Mouse (Mus musculus) left cerebral cortex, adult 18-20 months (tissue): Measurements from ENCODE around the gene Sema4f. TPM values are rescaled to one million over a fixed set of nuclear protein-coding genes. Genes with fewer than 3 reads are reported as not detected.
A peak's percentile ranks its signal among the peaks of the same experiment; 100 is the strongest.

Experiments
- DNase-seq, 2 experiments: peaks; one replicate each; pipeline ENCODE4 v3.0.0; 2021 to 2022; ENCODE audit warnings: low spot score in 2 of 2, mixed read lengths in 1 of 2
- total RNA-seq, 2 experiments: library from RNA; stranded (reverse); gene quantifications; 2 replicates each; pipeline ENCODE4 v1.2.3; 2021

Sema4f gene
- total RNA-seq, 2 experiments from 2014 or later, result 37.8 to 41.2 TPM

DNA sequence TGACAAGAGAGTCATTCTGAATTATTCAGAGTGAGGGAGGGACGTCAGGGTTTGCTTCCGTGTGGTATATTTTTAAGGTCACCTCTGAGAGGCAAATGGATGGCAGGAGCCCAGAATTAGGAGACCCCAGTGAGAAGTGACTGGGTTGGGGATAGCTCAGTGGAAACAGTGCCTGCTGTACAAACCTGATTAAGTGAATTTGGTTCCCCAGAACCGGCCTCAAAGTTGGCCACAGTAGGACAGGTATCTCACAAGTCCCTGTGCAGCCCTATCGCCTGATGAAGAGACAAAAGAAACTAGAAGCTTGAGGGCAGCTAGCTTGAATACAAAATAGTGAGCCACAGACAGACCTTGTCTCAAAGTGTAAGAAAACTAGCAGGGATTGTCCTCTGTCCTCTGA lies 23.1 kb downstream of the Sema4f start:
- no peak for DNase-seq

DNA sequence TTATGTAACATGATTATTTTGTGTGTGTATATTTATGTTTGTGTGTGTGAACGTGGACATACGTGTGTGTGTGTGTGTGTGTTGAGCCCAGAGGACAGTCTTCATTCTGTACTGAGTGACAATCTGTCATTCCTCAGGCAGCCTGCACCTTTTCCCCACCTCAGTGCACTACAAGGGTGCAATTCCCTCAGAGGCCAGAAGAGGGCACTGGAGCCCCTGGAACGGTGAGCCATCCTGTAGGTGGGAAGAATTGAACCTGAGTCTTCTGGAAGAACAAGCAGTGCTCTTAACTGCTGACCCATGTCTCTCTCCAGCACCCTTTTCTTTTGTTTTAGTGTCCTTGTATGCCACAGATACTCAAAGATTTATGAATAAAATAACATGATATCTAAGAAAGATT lies 23.7 kb downstream of the Sema4f start:
- peak; percentile 53 to 75 for DNase-seq

DNA sequence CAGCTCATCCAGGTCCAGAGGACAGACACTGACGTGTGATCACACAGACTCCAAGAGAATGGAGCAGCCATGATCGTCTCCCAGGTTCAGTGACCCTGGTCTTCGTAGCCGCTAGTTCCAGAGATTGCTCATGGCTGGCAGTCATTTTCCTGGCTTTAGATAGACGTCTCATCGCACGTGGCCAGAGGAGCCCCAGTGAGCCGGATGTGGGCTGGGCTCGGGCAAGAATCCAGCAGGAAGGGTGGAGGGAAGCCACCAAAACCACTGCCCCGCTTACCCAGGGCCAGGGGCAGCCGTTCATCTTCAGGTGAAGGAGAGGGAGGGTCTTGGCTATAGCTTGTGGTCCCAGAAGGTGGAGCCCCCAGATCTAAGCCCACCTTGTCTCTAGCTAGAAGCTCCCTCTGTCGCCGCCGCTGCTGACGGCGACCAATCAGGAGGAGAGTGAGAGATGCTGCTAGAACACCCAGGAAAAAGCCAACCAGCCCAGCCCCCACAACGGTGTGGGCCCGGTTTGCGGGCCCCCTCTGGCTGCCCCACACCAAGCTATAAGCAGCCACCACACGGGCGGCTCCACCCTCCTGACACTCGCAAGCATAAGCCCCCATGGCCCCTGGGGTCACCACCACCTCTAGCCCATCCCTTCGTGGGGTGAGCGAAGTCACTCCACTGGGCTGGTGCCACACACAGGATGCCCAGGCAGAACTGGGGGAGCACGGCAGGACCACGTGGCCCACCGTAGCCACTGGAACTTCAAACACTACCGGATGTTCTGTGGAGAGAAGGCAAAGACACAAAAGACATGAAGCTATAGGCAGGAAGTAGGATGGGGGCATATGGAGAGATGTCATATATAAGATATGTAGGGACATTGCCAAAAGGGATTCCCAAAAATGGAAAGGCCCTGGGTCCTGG lies 26.0 kb downstream of the Sema4f start:
- DNase-seq, result no peak

DNA sequence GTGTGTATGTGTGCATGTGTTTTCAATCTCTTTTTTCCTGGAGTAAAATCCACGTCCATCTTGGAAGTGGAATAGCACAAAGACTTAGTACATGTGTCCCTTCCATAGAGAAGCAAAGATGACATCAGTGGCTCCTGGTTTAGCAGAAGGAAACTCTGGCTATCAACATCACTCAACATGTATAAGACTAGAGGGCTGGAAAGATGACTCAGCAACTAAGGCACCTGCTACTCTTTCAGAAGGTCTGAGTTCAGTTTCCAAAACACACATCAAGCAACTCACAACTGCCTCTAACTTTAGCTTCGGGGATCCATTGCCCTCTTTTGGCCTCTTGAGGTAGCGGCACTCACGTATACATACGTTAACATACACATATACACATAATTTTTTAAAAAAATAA lies 28.3 kb downstream of the Sema4f start:
- DNase-seq, result no peak

DNA sequence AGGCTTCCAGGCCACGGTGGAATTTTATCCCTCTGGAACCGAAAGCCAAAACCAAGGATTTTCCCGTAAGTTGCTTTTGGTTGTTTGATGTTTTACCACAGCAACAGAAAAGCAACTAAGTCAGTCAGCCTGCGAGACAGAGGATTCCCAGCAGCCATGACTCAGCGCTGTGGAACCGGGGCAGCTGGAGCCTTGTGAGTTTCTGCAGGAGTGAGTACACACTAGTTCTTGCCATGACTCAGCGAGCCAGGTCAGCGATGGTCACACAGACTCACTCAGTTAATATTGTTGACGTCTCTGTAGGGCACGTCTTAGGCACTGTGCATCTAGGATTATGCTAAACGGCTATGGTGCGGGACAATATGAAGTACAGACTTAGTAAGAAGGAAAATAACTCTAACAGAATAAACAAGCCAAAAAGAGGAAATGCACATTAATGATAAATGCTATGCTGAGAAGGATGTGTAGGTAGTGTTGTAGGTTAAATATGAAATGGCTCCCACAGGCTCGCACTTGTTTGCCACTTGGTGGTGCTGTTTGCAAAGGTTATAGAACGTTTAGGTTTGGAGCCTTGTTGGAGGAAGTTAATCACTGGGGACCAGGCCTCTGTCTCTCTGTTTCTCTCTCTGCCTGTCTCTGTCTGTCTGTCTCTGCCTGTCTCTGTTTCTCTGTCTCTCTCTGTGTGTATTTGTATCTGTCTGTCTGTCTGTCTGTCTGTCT lies 30.3 kb downstream of the Sema4f start:
- peak; percentile 58 to 70 for DNase-seq

DNA sequence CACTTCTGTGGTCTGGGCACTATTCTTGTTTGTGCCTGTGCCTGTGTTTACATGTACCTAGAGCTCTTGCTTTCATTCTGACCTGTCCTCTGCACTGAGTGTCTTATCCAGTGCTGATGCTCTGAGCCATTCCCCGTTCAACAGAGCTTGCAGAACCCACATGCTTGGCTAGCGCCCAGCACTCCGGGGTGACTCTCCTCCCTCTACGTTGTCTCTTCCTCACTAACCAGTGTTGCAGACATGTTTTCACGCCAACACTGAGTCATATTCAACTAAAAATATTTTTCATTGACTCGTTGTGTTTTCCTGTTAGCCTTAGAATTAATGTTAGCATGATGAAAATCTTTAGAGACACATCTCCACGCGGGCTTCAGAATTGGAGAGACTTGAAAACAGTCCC lies 31.5 kb downstream of the Sema4f start:
- peak; percentile 43 to 46 for DNase-seq

DNA sequence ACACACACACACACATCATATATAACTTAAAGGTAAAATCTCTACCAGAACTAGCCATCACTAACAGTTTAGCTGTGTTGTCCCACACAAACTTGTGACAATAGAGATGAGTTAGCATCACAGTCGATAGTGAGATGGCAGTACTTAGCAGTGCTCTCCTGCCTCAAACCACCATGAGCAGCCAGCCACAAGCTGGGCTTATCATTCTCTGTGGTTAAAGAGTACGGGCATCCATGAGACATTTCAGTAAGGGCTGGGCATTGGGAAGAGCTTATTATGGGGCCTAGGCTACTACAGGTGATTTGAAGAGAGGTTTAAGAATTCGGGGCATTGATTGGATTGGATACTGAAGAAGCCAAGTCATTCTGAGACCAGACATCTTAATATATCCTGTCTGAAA lies 32.6 kb downstream of the Sema4f start:
- DNase-seq, result no peak

DNA sequence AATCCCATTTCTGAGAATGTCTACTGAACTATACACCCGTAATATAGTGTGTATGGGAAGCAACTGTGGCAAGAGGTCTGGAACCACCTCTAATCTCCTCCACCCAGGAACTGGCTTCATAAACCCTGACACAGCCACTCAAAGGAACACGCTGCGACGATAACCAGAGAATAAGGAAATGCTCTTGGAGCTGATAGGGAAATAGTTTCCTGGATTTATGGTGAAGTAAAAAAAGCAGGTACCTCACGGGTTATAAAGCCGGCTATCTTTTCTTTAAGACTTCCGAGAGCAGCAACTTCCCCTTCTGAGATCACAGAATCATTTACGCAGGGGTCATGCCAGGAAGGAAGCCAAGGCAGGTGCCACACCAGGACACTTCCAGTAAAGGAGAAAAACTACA lies 37.0 kb downstream of the Sema4f start:
- DNase-seq, result no peak

DNA sequence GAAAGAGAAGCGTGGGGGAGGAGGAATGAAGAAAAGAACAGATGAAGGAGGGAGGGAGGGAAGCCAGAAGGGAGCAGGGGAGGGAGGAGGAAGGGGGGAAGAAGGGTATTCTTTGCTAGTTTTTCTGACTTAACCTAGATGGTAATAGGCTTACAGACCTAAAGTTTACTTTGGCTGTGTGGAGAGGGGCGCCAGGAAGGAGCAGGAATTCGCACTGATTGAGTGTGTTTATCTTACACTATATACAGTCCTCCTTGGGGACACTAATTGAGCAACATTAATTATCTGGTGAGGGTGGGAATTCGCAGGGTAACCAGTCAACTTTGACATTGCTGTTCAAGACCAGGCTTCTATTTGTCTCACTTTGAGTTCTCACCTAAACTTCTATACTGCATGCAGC lies 40.8 kb downstream of the Sema4f start:
- DNase-seq, result no peak

DNA sequence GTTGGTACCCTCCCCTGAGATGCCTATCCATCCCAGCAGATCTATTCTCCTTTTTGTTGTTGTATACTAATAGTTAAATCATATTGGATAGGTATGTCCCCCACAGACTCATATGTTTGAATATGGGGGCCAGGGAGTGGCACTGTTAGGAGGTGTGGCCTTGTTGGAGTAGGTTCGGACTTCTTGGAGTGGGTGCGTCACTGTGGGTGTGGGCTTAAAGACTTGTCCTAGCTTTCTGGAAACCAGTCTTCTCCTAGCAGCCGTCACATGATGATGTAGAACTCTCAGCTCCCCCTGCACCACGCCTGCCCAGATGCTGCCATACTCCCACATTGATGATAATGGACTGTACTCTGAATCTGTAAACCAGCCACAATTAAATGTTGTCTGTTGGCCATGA lies 41.3 kb downstream of the Sema4f start:
- DNase-seq, result no peak

DNA sequence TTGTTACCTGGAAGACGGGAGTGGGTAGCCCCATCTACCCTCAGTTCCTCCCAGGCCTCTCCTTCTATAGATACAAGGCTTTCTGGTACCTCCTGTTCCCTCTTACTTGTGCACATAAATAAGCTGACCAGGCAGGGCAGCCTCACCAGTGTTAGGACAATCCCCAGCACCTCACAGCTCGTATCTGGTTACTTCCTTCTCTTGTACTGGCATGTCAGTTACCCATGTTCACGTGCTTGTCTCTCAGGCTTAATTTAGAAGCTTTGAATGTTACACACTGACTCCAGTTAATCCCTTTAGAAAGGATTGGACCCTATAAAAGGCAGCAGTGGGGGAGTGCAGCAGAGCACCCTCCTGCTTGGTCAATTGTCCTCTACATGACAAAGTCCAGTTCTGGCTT lies 42.3 kb downstream of the Sema4f start:
- DNase-seq, result no peak

DNA sequence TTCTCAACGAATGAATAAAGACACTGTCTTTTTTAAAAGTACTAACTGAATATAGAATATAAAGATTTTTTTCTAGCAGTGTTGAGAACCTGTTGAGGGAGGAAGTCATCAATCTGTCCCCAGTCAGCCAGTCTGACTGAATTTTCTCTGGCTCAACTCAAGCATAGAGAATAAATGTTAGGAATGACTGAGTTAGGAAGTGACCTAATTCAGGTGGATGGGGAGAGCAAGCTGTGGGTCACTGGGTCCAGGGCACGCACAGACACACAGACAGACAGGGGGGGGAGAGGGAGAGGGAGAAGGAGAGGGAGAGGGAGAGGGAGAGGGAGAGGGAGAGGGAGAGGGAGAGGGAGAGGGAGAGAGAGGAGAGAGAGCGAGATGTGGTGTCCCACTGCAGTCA lies 46.2 kb downstream of the Sema4f start:
- no peak for DNase-seq

DNA sequence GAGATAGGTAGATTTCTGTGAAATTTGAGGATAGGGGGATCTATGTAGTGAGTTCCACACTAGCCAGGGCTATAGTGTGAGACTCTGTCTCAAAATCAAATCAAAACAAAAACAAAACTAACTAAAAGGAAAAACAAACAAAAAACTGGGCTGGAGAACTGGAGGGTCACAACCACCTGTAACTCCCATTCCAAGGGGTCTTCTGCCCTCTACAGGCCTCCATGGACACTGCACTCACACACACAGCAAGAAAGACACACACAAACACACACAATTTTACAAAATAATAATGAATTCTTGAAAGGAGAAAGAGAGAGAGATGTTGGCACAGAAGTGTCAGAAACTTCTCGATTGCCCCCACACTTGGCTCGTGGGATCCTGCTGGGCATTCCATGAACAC lies 47.0 kb downstream of the Sema4f start:
- no peak for DNase-seq

DNA sequence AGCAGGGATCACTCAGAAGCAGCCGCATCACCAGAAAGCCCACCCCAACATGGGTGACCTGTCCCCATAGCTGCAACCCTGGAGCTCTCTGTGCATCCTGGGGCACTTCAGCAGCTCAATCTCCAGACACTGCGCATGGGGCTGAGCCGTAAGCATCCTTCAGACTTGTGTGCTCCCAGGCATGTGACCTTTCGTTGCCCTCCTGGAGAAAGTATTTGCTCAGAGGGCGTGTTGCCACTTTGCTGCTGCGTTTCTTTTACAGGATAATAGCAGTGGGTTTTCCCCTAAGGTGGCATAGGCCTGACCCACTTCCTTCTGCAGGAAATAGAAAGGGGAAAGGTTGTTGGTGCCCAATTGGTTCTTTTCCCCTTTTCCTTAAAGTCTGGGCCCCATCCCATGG lies 48.1 kb downstream of the Sema4f start:
- DNase-seq, result no peak

DNA sequence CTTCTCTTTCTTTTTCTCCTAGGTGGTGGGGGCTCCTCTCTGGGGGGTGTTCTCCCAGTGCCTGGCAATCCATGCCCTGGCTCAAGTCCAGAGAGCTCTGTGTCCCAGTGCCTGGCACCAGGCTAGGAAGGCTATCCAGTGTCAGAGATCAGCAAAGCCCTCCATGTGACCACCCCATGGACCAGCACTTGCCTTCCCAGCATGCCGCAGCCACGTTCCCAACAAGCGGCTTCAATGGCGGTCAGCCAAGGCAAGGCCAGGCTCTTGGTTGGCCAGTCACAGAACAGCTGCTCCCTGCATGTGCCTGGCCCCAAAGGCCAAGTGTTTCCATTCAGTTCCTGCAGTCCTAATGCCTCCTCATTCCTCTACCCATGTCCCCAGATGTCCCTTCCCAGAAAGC lies 53.2 kb downstream of the Sema4f start:
- no peak for DNase-seq

DNA sequence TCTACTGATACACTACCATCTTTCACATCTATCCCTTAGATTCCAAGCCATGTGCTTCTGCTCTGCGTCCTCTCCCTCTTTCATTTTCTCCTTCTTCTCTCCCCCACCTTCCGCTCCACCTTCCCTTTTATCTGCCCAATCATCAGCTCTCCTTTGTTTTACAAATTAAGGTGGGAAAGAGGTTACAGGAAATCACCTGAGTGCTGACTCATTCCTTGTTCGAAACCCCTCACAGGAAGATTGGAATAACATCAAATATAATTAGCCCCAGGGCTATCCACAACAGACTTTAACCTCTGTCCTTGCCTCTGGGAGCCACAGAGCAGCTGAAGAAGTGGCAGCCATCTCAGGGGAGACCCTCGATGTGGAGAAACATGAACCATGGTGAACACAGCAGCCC lies 53.7 kb downstream of the Sema4f start:
- DNase-seq, result no peak

DNA sequence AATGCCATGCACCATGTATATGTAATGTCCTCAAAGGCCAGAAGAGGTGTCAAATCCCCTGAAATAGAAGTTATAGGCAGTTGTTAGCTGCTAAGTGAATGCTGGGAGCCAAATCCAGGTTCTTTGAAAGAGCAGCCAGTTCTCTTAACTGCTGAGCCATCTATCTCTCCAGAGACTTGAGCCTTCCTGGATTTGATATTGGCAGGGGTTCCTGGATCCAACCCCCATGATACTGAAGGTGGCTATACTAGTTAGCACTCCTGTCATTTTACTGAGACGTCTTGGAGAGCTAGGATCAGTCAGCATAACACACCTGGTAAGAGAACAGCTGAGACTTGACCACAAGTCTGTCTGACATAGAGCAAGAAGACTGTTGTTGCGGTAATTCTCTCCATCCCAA lies 54.1 kb downstream of the Sema4f start:
- no peak for DNase-seq

DNA sequence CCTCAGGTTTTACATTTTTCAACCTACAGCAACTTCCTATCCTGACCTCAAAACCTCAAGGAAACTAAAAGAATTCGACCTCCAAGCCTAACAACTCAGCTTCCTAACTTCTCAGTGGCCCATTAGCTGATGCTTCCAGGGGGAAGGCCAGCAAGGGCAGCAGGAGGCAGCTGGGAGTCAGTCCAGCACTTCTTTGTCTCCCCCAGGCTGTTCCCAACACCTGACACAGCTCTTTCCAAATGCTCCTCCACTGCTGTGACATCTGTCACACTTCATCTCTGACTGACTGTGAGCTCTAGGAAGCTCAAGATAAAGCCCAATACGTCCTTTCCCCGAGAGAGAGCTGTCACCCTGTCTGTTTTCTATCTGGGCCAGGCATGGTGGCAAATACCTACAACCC lies 55.0 kb downstream of the Sema4f start:
- DNase-seq, result no peak

DNA sequence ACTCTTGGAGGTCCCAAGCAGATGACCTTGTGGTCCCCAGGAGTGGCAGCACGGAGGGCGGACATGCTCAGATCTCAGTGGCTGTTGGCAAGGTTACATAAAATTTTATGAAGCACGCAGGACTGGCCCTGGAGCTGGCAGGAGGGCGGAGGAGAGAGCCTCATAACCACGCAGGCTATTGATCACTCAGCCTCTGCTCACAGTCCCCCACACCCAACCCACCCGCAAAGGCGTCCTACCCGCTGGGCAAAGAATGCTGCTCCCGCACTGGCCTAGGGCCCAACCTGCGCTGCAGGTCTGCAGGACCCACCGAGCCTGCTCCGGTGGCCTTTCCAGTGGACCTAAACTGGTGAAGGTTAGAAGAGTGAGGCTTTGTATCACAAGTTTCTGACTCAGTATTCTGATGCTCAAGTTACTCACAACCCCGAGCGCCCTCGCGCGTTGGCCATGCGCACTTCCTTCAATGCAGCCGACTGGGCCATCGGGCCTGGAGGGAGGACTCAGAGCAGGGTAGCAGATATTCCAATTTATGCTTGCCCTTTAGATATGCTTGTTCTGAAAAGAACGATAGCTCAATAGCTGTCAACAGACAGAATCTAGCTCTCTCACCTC lies 58.0 kb downstream of the Sema4f start:
- DNase-seq, result peak; percentile 30 to 51

DNA sequence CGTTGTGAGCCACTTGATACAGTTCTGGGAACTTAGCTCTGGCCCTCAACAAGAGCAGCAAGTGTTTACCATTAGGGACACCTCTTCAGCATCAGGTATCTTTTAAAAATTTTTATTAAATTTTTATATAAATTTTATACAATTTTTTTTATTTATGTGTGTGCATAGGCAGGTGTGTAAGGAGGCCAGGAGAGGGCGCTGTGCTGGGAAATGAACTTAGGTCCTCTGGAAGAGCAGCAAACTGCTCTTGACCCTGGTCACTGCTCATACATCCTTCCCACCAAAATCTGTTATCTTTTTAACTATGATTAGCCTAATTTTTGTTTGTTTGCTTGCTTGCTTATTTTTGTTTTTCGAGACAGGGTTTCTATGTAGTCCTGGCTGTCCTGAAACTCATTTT lies 58.8 kb downstream of the Sema4f start:
- DNase-seq, result no peak

DNA sequence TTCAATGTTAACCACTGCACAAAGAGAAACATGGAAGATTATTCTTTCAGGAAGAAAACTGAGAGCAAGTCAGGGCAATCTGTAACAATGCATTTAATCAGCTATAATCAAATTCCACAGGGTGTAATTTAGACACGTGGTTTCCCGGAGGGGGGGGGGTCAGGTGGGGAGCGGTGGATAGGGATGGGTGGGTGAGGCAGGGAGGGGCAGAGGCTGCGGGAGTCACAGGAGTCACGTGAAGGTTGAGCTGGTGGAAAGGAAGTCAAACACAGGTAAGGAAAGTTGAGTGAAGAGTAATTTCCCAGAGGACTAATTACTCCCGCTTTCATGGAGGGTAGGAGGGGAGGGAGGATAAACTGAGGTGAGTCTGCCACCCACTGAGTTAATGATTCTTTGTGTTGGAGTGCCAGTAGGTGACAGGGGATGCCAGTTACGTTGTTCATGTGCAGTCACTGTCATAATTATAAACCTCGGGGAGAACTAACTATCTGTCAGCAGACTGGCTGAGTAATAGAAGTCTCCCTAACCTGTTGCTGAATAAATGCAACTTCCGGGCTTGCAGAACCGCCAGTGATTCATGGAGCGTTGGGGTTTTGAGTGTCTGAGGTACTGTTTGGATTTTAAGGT lies 60.0 kb downstream of the Sema4f start:
- DNase-seq, result no peak

DNA sequence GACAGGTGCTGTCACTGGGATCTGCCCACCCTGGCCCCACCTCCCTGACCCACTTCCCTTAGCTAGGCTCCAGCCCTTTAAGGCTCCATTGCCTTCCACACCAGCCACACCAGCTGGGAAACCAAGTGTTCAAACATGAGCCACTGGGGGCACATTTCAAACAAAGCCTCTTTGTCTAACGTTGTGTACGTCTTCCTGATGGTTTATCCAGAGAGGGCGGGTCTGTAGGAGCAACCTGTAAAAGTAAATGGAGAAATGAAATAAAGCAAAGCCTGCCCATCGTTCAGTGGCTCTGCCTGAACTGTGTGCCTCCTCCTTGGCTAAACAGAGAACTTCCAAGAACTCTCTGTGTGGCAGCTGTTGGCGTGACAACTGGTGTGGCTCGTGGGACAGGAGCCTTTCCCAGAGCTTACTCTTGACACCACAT lies 64.0 kb downstream of the Sema4f start:
- DNase-seq, result no peak
